Mouse (Mus musculus) cortical plate, adult 2 months (tissue): ENCODE data around the gene Prrt2.

ENCODE experiments used
- CTCF ChIP-seq: fragments of 200-500 bp; IDR thresholded peaks from 2 replicates; pipeline ENCODE4 v1.5.1; 2011; ENCODE audit warnings: mild to moderate bottlenecking, control low read depth, low read length; ENCODE audit not compliant: insufficient read depth; ENCODE audit errors: extremely low read depth
- POLR2A ChIP-seq: fragments of 200-500 bp; IDR thresholded peaks from 2 replicates; pipeline ENCODE4 v1.6.1; 2011; ENCODE audit warnings: mild to moderate bottlenecking, low read length, control low read depth; ENCODE audit not compliant: insufficient read depth; ENCODE audit errors: extremely low read depth

DNA sequence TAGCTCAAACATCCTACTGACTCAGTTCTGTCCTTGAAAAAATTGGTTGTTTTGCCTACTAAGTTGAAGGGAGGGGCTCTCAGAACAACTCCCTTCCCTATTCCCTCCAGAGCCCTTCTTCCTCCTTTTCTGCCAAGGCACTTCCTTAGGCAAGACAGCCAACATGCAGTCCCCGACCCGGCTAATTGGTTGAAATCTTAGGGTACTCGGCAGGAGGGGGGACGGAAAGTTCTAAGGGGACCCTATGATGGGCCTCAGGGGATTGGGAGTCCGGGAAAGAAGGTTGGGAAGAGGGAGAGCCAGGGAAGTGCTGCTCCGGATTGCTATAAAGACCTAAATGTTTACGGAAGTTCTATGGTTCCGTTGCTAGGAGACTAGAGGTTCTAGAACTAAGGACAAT lies 45.5 kb downstream of the Prrt2 start:
- TF ChIP-seq POLR2A (no peak), CTCF (no peak)
